Mouse (Mus musculus) liver, embryonic 14.5 days (tissue): ENCODE measurements at regions not wholly inside any gene's neighbourhood (a gene's known extent, or its start where the extent isn't known, plus 50 kb on each side); places are given as distances from the start of the nearest gene placed in this dataset.

Experiments
- CTCF ChIP-seq: IDR thresholded peaks from 2 replicates; pipeline ENCODE4 v1.5.1; 2016; ENCODE audit warnings: antibody characterized with exemption, low read depth, control low read depth
- EP300 ChIP-seq: IDR thresholded peaks from 2 replicates; pipeline ENCODE4 v1.6.1; 2016; ENCODE audit warnings: antibody characterized with exemption, low read depth

DNA sequence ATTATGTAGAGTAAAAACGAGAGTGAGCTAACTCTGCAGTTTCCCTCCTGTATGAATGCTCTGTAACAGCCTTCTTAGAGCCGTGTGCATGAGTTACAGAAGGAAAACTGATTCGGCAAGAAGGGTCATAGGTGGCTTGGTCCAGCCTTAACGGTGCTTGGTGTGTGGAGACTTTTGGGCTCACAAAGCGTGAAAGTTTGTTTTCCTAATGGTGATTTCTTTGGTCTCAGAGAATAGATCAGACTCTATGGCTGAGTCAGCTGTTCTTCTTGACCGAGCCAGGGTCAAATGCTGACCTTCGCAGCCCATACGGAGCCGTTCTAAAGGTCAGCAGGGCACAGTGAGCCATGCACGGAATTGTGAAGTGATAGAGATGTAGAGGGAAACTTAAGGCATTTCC, 294.1 kb upstream of the Mon1b start:
- TF ChIP-seq CTCF (no peak), EP300 (no peak)
